Mouse (Mus musculus) lung, postnatal 10 days (tissue): ENCODE data around the gene Mlc1.

Experiments
- DNase-seq: peaks from one replicate; pipeline ENCODE4 v3.0.0; 2021

The Mlc1 gene

GRCm38 (mm10) chr15:88978281-88979137, at the start of gene Mlc1:
TSS of gene Mlc1 (minus strand) at chr15:88979007.
- DNase-seq = peak; percentile 61

DNA sequence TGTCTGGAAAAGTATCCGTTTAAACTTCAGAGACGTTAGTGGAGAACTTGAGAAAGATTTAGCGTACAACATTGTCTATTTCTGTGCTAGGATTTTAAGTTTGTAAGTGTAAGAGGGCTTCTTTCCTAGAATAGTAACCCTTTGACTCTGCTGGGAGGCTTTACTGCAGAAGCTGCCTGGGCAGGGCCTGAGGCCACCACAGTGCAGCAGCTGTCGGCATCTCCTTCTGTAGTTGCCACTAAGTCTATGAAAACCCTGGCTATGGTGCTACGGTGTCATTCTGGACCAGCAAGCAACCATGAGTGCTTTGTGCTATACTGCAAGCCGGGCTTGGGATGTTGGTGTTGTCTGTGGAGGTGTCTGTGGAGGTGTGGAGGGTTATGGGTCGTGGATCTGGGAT, 41.7 kb upstream of the Mlc1 start:
- DNase-seq = no peak

GRCm38 (mm10) chr15:89020085-89020484, 41.3 kb upstream of the Mlc1 start:
- DNase-seq = no peak

- no peak for DNase-seq
These were observed 37.9 kb upstream of the Mlc1 start for GRCm38 (mm10) chr15:89016722-89017121.

DNA sequence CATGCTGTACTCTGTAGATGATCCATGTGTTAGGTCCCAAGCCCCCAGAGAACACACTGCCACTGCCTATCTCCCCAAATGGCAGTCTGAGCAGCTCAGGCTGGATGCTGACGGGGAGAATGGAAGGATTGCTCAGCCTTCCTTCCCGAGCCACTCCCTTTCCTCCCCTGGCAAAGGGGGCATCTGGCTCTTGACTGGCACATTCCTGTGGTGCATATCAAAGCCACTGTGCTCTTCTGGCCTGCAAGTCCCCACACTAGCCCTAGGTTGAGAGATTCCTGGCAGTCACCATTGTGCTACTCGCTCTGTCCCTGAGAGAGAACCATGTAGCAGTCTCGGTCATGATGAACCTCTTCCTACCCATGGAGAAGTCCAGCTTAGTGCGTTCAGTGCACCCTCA, 29.0 kb upstream of the Mlc1 start:
- DNase-seq = no peak

DNA sequence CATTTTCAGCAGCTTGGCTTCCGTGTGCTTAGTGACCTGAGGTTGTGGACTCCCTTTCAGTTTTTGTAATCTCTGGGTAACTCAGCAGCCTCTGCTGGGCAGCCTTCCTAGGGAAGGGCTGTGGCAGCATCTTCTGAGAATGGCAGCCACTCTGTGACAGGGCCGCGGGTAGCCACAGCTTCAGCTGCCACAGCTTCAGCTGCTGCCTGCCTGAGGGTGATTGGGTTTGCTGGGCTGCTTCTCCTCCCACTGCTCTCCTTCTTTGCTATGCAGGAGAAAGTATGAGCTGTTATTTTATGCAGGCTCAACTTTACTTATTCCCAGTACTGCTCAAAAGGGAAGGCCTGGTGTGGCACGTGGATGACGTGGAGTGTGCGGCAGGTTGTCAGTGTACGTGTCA, 28.2 kb upstream of the Mlc1 start:
- no peak for DNase-seq

DNA sequence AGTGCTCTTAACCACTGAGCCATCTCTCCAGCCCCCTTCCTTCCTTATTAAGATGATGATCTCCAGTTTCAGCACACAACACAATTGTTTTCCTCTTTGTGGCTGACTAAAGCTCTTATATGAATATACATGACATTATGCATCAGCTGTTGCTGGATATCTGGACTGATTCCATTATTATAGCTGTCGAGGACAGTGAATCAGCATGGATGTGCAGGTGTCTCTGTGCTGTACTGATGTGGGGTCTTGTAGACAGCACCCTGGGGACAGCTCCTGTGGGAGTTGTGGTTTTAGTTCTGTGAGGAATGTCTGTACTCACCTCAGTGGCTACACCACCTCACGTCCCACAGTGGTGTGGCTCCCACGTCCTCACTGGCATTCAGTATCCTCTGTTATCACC, 22.4 kb upstream of the Mlc1 start:
- DNase-seq = no peak

- no peak for DNase-seq
These were observed 21.6 kb upstream of the Mlc1 start for GRCm38 (mm10) chr15:89000367-89000766.

DNA sequence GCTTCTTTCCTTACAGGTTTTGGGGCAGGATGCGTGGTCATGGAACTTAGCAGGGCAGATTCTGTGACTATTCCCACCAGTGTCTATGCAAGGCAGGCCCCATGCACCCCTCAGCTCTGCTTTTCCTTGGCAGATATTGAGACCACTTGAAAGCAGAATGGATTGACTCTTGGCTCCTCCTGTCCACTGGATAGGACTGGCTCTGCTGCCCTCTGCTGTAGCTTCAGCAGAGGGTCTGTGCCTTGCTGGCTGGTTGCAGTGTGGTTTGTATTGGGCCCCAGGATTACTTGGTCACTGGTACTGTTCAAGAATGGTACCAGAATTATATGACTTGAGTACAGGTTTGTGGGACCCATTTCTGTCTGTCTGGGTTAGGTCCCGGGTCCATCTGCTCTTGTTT, 20.3 kb upstream of the Mlc1 start:
- DNase-seq = peak; percentile 44

DNA sequence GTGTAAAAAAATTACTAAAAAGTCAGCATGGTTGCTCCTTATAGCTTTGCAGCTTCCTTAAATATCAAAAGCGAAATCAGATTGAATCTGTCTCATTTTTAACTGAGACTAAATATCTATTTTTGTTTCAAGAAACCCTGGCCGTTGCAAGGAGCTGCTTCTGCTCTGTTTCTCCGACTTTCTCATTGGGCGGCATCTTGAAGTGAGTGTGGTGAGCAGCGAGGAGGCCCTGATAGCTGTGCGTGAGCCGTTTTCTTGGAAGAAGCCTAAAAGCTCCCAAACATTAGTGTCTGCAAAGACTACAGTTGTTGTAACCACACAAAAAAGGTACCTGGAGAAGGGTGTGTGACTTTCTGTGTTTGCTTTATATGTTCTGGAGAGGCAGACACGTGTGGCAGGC, 19.8 kb upstream of the Mlc1 start:
- no peak for DNase-seq

GRCm38 (mm10) chr15:88989236-88989635, 10.4 kb upstream of the Mlc1 start:
- peak; percentile 33 for DNase-seq

- no peak for DNase-seq
These were observed 3.8 kb upstream of the Mlc1 start, which contains the start of gene Mov10l1 for GRCm38 (mm10) chr15:88982534-88983079. TSS of gene Mov10l1 (plus strand) at chr15:88982909.

GRCm38 (mm10) chr15:88979138-88979446, 285 bp upstream of the Mlc1 start:
- DNase-seq = no peak

DNA sequence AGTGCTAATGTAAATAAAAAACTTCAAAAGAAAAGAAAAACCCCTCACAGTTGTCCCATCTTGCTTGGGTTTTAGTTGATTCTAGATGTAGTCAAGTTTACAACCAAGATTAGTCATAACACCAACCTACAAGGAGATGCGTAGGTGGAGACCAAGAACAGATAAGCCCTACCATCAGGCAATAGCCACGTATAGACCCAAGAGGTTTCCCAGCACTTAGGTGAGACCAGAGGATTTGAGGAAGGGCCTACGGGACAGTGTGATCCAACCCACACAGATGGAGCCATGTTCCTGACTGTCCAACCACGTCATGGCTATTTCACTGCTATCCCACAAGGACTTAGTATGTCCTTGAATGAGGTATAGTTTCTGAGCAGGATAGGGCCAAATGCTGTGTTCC, 6.5 kb downstream of the Mlc1 start:
- no peak for DNase-seq

DNA sequence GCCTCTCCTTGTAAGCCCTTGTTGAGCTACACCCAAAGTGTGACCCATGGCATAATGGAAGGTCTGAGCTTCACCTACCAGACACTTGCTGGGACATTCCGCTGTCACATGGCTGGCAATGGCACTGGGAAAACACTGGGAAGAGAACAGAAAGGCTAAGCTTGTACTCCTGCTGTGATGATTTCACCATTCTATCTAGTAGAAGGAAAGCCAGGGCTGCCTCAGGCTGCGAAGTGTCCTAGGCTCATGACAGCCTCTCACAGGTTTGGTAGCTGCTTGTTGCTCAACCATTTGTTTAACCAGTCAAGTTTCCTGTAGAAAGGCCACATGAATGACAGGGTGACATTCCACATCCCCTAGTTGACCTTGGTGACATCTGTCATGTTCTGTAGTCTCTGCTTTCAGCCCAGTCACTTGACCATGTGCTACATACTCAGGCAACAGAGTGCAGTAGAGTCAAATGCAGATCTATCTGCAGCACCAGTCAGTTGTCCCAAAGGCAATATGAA, 14.7 kb downstream of the Mlc1 start:
- DNase-seq = no peak

GRCm38 (mm10) chr15:88957522-88957921, 21.3 kb downstream of the Mlc1 start:
- no peak for DNase-seq

GRCm38 (mm10) chr15:88955342-88955741, 23.5 kb downstream of the Mlc1 start:
- DNase-seq = no peak

- DNase-seq = peak; percentile 36
These were observed 24.3 kb downstream of the Mlc1 start, which contains the start of gene Ttll8 for GRCm38 (mm10) chr15:88954368-88955072. TSS of gene Ttll8 (minus strand) at chr15:88954418.

DNA sequence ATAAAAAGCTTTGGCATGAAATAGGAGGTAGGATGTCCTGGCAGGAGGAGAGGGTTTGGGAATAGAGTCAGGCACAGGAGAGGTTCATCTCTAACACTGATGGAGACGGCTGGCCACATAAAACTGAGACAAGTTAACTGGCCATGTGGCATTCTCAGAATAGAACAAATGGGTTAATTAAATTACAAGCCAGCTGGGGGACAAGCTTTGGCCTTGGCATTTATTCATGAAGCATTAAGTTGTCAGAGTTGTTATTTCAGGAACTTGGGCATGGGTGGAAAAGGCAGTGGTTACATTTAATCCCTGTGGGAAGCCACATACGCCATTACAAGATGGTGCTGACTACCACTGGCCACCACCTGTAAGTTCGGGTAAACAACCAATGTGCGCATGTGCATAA, 27.6 kb downstream of the Mlc1 start:
- no peak for DNase-seq

DNA sequence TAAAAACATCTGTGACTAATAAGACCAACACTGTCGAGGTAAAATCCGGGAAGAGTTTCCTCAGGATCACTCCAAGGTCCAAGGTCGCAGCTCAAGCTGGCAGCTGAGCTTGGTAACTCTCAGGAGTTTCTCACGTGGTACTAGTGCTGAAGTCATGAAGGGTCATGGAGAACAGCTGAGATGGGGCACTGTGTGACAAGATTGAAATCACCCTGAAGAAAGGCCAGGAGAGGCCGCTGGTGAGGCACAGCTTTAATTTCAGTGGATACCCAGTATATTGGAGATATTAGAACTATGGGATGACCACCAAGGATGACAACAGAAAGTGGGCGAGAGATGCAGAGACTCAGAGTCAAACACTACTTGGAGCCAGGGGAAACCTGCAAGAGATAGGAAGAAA, 32.0 kb downstream of the Mlc1 start:
- peak; percentile 11 for DNase-seq

GRCm38 (mm10) chr15:88943896-88944551, 34.8 kb downstream of the Mlc1 start:
- peak; percentile 43 for DNase-seq

- DNase-seq = no peak
These were observed 36.0 kb downstream of the Mlc1 start for GRCm38 (mm10) chr15:88942783-88943182.

- DNase-seq = no peak
These were observed 41.5 kb downstream of the Mlc1 start for GRCm38 (mm10) chr15:88937291-88937650.
